Mouse (Mus musculus) G1E (cell line): ENCODE results near the gene Tnpo1.

Experiments used
- CTCF ChIP-seq: IDR thresholded peaks from 2 replicates; pipeline ENCODE4 v1.5.1; 2012; ENCODE audit warnings: low read depth, low read length, inconsistent platforms, mixed read lengths
- GATA1 ChIP-seq: IDR thresholded peaks from 2 replicates; pipeline ENCODE4 v1.6.1; 2012; ENCODE audit warnings: borderline replicate concordance, low read length, inconsistent platforms, mixed read lengths
- POLR2AphosphoS5 ChIP-seq: IDR thresholded peaks from 2 replicates; pipeline ENCODE4 v1.6.1; 2012; ENCODE audit warnings: low read depth, low read length, inconsistent platforms; ENCODE audit not compliant: insufficient replicate concordance
- TAL1 ChIP-seq: conservative IDR thresholded peaks from 2 replicates; pipeline ENCODE4 v1.6.1; 2012; ENCODE audit warnings: low read depth, low read length, inconsistent platforms, mixed read lengths

DNA sequence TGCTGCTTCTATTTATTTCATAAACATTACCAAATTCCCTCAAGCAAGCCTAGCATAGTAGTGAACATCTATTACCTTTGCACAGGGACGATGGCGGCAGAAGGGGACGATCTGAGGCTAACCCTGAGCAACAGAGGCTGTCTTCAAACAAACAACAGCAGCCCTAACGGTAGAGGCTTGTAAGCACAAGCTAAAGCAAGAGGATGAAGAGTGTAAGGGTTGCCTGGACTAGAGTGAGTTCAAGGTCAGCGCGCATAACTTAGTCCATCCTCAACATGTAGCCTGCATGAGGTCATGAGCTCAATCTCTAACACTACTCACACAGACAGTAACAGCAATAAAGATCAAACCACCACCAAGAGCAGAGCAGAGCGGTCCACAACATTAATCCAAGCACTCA, 4.9 kb downstream of the Tnpo1 start:
- TF ChIP-seq TAL1 = no peak
- TF ChIP-seq CTCF = no peak
- TF ChIP-seq GATA1 = no peak
- TF ChIP-seq POLR2AphosphoS5 = no peak
